Mouse (Mus musculus) G1E-ER4 (cell line): Measurements from ENCODE around the gene Pfkfb2. TPM values are rescaled to one million over a fixed set of nuclear protein-coding genes. Genes with fewer than 3 reads are reported as not detected.
A peak's percentile ranks its signal among the peaks of the same experiment; 100 is the strongest.

ENCODE experiments used
- GATA1 ChIP-seq: IDR thresholded peaks from one replicate; pipeline ENCODE4 v1.8.0; 2012; ENCODE audit warnings: low read length, inconsistent platforms
- polyA plus RNA-seq: library from polyadenylated mRNA; stranded (reverse); fragments of >175 nt; gene quantifications from 2 replicates; pipeline ENCODE4 v1.2.3, GENCODE M21; 2012

Pfkfb2 gene
- polyA plus RNA-seq, 1 experiment: 5.0 TPM

DNA sequence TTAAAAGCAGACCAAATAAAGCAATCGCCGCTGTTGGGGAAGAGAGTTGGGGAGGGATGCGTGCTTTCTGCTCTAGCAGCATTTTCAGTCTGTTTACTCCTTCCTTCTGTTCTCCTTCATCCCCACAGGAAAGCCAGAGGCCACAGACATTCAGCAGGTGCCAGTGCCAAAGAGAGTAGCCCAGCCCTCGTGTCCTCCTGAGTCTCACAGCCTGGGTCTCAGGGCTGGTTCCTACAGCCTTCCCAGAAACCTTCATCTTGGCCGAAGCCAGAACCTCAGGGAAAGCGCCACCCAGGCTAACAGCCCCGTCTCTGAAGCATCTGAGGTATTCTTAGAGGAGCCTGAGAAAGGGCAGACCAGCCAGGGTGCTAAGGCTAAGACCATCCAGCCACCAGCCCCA, 13.1 kb upstream of the Pfkfb2 start:
- no peak for TF ChIP-seq GATA1

DNA sequence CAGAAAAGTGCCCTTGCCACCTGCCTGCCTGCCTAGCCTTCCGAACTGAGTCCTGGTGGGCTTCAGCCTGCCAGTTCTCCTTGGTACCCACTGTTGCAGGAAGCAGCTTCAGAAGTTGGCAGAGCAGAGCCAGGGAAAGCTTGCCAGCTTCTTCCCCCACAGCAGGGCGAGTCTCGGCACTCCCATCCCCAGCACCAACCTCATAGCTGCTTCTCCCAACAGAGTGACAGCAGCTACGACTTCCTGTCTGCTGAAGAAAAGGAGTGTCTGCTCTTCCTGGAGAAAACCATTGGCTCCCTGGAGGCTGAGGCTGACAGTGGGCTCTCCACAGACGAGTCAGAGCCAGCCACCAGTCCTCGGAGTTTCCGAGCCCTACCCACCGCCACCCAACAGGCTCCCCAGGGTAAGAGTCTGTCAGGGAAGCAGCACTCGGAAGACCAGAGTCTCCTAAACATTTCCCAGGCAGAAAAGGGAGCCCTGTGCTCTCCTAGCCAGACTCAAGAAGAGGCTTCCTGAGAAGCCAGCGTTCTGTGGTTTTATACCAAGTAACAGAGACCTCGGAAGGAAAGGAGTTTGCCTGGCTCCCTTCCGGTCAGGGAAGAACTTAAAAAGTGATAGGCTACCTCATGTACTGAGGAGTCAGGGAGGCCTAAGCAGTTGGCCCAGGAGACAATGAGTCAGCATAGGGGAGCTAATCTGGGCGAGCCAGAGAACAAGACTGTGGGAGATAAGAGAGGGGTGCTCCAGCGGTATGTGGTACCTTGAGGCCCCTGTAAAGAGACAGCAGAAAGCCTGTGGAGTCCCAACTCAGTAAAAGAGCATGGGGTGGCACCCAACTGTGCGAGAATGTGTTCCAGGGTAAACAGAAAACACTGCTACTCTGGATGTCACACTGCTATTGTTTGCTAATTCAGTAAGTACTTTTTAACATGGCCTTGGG, 12.0 kb upstream of the Pfkfb2 start:
- peak; percentile 98 for TF ChIP-seq GATA1

DNA sequence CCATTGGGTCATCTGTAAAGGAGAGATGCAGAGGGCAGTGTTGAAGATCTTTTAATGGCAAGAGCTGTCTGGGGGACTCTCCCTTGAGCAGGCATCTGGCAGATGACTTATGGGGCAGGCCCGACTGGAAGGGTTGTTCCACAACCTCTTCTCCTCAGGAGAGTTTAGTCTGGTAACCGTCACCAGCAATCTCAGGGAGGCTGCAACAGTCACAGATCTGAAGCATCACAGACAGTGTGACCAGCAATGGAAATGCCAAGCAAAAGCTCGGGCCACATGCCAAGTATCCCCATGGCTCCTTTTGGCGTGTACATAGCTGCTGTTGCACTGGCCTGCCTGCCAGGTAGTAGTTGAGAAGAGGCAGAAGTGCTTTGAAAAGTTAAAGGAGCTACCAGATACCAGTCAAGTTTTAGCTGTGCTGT, 11.2 kb upstream of the Pfkfb2 start:
- TF ChIP-seq GATA1: no peak

DNA sequence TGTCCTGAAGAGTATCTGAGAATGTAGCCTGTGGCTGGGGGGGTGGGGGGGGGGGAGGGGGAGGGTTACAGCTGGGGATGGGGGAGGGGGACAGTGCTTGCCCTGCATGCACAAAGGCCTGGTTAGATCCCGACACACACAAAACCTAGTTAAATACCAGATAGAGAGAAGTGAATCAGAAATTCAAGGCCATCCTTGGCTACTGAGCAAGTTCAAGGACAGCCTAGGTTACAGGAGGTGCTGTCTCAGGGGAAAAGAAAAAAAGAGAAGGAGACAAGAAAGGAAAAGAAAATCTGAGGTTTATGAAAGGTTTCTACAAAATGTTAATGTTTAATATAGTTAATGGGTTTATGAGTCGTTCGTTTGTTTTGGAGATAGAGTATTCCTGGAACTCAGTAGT, 10.6 kb upstream of the Pfkfb2 start:
- no peak for TF ChIP-seq GATA1

DNA sequence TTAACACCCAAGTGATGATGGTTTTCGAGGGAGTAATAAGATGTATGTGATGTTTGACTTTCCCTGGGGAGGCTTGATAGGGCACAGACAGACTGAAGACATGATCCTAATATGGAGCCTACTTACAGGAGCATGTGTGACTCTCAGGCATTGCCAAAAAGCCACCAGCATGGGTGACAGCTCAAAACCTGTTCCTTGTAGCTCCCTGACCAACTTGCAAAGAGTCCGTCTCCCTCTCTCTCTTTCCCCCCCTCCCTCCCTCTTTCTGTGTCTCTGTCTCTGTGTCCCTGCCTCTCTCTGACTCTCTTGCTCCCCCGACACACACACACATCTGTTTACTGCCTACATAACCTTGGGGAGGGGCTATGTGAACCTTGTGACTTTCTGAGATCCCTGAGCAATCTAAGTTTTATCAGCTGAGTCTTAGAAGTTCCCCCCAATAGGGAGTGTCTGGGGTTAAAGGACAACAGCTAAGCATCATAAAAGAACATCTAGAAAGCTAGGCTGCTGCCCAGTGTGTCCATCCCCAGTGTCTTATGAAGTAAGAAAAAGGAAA, 9.6 kb upstream of the Pfkfb2 start:
- no peak for TF ChIP-seq GATA1

DNA sequence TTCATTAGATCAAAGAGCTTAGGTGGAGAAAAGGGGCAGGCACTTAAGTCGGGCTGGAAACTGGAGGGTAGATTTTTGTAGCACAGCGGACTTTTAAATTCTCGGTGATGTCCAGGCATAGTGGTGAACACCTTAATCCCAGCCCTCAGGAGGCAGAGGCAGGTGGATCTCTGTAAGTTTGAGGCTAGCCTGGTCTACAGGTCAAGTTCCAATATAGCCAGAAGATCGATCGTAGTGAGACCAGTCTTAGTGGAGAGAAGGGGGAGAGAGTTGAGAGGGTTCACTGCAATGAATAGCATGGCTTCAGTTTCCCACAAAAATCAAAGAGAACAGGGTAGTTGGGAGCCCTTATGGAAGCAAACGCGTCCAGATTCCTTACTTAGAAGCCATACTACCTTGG, 8.9 kb upstream of the Pfkfb2 start:
- TF ChIP-seq GATA1: no peak

DNA sequence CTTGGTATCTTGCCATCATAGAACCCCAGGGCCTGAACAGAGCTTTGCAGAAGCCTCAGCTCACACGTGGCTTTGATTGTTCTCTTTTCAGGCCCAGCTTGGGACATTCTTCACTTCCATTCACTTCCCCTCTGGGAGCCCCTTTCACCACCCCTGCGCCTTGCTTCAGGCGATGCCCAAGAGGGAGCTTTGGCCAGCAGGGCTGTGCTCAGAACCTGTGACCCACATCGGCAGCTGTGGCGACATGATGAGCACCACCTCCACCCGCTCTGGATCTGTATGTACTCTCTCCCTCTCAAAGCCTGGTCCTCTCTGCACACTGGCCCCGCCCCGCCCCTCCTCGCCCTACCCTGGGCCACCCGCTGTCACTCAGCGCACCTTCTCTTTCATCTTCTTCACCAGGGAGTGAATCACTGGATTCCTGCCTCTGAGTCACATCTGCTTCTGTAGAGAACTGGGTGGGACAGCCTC, 8.4 kb upstream of the Pfkfb2 start:
- TF ChIP-seq GATA1: no peak

DNA sequence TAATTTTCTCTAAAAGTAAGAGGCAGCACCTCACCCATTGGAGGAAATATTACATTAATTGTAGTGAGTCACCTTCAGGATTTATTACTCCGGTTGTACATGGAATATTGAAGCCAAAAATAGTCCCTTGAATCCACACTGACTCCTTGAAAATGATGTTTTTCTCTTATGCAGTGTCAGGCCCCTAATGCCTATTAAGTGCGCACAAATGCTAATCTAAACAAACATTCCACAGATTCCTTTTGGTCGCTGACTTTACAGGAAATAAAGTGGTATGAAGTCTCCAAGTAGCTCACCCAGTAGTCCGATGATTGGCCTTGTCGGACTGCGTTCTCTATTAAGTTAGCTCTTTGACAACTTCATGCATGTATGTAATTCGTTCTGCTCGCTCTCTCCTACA, 5.8 kb upstream of the Pfkfb2 start:
- TF ChIP-seq GATA1: no peak

DNA sequence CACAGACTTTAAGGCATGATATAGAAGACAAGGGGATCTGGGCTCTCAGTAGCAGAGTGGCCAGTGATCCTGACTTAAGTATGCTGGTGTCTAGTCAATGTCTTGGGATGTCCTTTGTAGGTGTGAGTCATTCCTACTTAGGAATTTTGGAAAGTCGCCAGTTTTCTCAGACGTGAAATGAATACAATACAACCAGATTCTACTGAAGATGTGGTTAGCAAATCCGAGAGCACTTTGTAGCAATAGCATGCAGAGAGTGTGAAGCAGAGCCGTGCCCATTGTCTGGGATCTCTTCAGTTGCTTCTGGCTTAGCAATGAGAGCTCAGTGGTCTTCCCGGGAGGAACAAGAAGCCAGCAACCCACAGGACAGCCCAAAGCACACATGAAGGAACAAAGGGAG, 5.4 kb upstream of the Pfkfb2 start:
- TF ChIP-seq GATA1: no peak

DNA sequence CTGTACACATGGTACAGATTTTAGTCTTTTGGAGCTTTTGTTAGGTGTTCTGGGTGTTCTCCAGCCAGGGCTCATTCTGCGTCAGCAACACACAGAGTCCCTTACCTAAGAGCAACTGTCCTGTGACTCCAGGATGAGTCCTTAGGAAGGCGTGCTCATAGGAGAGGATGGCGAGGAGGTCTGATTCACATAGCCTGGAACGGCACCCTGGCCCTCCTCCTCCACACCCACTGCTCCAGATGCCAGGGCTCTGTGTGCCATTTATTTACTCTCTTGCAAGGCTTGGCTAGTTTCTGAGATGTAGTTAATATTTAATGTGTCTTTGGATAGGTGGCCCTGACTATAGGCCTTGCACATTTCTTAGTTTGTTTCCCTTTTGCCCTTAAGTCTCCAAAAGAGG, 4.6 kb upstream of the Pfkfb2 start:
- TF ChIP-seq GATA1: no peak

DNA sequence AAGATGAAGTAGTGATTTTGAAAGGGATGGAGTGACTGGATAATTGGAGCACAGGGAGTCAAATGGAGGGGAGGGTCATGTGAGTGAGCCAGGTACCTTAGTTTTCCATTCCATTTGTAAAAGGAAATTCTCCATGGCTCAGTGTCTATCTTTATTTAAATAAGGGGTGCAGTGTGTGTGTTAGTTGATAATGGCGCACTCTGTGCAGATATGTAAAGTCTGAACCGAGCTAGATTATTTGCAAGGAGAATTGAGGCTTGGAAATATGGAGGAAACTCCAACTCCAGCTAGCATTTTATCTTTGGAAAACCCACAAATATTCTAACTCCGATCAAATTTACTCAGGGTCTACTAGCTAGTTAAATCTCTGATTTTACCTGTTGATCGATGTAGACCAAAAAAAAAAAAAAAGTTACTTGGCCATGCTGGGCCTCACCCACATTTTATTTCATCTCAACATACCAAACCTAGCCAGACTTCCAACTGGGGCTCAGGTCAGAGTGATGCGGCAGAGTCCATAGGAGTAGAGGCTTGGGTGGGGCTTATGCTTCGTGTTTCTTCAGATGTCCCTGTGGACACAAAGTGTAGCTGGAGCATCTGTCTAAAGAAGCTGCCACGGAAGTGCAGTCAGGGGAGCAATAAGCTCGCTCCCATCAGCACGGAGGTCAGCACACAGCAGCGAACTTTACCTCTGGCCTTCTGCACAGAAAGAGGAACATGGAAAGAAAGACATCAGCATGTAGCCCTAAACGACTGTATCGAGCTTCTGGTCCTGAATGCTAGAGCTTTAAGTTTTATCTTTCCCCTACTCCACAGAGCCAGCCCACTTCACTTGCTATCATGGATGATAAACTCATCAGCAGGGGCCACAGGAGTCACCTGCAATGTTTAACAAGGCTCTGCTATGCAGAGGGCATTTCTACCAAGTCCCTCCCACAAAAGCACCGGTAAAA, 3.9 kb upstream of the Pfkfb2 start:
- TF ChIP-seq GATA1: no peak

DNA sequence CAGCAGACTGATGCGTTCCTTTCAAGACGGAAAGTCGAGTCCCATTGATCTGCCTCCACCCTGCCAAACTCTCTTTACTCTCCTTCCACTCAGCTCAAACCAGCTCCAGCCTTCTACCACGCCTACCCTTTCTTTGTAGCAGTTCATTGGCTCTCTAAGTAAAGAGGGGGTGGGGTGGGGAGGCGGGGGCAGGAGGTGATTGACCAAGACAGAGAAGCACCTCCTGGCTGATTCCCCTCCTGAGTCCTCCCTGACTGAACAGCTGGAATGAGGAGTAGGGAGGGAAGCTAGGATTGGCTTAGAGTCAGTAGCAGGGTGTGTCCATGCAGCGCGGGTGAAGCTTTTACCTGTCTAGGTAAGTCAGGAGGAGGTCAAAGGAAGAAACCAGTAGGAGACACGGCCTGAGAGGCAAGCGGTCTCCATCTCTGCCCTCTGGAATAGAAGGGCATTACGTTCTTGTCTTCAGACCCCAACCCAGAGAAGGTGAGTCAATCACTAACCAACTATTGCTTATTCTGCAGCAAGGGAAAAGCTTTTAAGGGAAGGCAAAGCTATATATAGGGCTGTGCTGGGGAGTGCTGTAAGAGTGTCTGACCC, 2.8 kb upstream of the Pfkfb2 start, which contains the start of gene AA986860:
TSS of gene AA986860 (plus strand) at position 236 of the 597 bp plus-strand sequence.
- no peak for TF ChIP-seq GATA1

DNA sequence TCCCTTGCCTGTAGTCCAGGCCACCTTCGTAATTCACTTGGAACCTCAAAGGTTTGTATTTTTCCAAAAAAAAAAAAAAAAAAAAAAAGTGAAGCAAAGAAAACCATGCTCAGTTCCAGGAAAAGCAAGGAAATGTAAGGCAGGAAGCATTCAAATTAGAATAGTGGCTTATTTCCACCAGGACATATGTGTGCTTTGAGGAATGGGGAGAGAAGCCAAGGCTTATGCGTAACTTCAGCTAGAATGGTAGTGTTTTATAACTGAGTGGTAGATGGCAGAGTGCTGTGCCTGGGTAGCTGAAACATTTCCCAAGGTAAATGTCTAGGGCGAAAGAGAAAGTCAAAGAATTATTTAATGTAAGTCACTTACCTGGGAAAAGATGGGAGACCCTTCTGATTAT, 345 bp downstream of the Pfkfb2 start:
- TF ChIP-seq GATA1: no peak

DNA sequence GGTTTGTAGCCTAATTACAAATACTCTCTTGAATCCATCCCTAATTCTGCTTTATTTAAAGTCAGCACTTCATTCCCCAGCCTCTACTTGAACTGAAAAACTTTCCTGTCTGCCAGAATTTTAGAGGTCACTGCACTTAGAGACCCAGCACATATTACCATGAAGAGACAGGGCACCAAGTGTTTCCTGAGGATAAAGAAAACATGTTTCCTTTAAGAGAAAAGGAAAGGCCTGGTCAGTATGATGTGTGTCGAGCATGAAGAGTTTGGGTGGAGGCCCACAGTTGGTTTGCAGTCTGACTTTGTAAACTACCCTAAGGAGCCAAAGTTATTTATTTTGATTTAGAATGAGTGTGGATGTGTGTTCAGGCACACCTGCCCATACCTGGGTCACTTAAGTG, 983 bp downstream of the Pfkfb2 start:
- no peak for TF ChIP-seq GATA1

DNA sequence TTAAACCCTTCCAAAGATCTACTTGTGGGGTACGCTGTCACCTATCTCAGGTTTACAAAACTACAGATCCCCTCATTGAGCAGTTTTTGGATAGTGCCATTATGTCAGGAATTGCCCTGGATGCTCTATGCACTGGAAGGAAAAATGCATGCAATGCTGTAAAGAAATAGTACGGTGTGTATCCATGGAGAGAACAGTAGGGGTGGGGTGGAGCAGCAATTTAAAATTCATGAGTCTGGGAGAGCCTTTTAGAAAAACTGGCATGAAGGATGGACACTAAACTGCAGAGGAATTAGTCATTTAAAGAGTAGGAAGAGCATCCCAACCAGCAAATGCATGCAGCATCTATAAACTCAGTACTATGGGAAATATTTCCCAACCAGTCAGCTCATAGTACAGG, 2.7 kb downstream of the Pfkfb2 start:
- no peak for TF ChIP-seq GATA1
